Mouse (Mus musculus) cerebellum, adult 2 months (tissue): ENCODE data around the gene Fndc7. TPM values are rescaled to one million over a fixed set of nuclear protein-coding genes. Genes with fewer than 3 reads are reported as not detected.
A peak's percentile ranks its signal among the peaks of the same experiment; 100 is the strongest.
"Not testable (repeated sequence)": the region's sequence is repeated elsewhere in the genome, so short reads cannot be mapped to it uniquely, and the experiment has no call there.

Source experiments
- DNase-seq, 2 experiments: peaks; one replicate each; pipeline ENCODE4 v3.0.0; 2021
- H3K27ac ChIP-seq: fragments of 200-500 bp; 2 replicates; pipeline ENCODE4 v1.5.1; 2012; ENCODE audit warnings: low read length, control low read depth, inconsistent platforms; ENCODE audit not compliant: insufficient read depth
- H3K27me3 ChIP-seq: fragments of 200-500 bp; 2 replicates; pipeline ENCODE4 v1.6.1; 2012; ENCODE audit warnings: inconsistent platforms, mild to moderate bottlenecking, low read length, moderate library complexity; ENCODE audit not compliant: control insufficient read depth, insufficient read depth
- H3K4me1 ChIP-seq: fragments of 200-500 bp; 2 replicates; pipeline ENCODE4 v1.6.1; 2011; ENCODE audit warnings: low read length; ENCODE audit not compliant: control insufficient read depth, insufficient read depth
- H3K4me3 ChIP-seq: fragments of 200-500 bp; replicated peaks from 2 replicates; pipeline ENCODE3; 2011; ENCODE audit warnings: mild to moderate bottlenecking, low read depth, low read length, control low read depth; ENCODE audit not compliant: insufficient read depth
- CTCF ChIP-seq: fragments of 200-500 bp; IDR thresholded peaks from 2 replicates; pipeline ENCODE4 v1.5.1; 2011; ENCODE audit warnings: low read depth, mild to moderate bottlenecking, control low read depth, low read length, moderate library complexity, borderline replicate concordance; ENCODE audit not compliant: insufficient read depth
- POLR2A ChIP-seq: fragments of 200-500 bp; IDR thresholded peaks from 2 replicates; pipeline ENCODE4 v1.6.1; 2011; ENCODE audit warnings: low read length, control low read depth, borderline replicate concordance; ENCODE audit not compliant: insufficient read depth
- WGBS: fragments of 180-500 bp; shearing (Covaris S2); methylation state at CpG from one replicate; pipeline ENCODE4 v1.1.7; 2018; 5-methylcytosine and 5-hydroxymethylcytosine counted together
- polyA plus RNA-seq: library from polyadenylated mRNA; depleted of rRNA; stranded (reverse); fragments of >200 nt; gene quantifications from 2 replicates; pipeline ENCODE4 v1.2.3, GENCODE M21; 2012; rRNA removed

Fndc7 gene
- polyA plus RNA-seq, 1 experiment = 0.11 TPM

DNA sequence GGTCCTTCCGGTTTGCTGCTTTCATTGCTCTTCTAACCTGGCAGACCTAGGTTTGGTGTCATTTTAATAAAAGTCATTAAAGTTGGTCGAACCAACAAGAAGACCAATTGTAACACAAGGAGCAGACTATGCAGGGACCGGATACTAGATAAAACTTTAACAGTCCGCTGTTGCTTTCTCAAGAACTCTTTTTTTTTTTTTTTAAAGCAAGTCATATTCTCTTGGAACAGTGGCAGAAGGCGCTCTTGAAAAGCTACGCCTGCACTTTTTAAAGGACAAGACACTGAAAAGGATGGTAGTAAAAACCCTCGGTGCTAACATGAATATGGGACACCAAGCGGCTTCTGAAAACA is 50.2 kb downstream of the Fndc7 start:
- WGBS = 4% methylated on average over 8 of the region's 8 CpGs
- no peak for TF ChIP-seq CTCF
- no peak for TF ChIP-seq POLR2A
- Histone ChIP-seq H3K4me1 (0 out of 2 replicates have a peak, but pooled peaks cover 2% of the 10 kb centered on the region), H3K27me3 (no peaks in the 10 kb centered on the region), H3K27ac (peak overlapping the region; percentile 57; the same call in 1 of the 2 replicates), H3K4me3 (peak overlapping the region; percentile 86)
- DNase-seq = no peak

DNA sequence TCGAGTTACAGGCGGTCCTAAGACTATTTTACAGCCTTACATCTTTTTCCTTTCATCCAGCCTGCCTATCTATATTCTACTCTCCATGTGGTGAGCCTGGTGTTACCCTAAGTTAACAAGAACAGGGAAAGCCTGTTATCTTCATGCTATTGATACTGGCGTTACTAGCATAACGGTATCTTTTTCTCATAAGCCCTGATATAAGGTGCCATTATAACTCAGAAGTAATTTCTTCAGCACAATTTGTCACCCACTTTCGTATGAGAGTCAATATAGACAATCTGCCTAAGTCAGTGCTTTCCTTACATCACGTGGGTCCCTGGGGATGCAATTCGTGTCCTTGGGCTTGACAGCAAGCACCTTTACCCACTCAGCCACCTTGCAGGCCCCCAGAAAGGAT is 50.8 kb downstream of the Fndc7 start:
- TF ChIP-seq CTCF = no peak
- no peak for TF ChIP-seq POLR2A
- Histone ChIP-seq H3K27ac (no peak overlapping the region), H3K4me3 (peak overlapping the region; percentile 19), H3K4me1 (0 out of 2 replicates have a peak, but pooled peaks cover 2% of the 10 kb centered on the region), H3K27me3 (no peaks in the 10 kb centered on the region)
- 84% methylated on average over 7 of the region's 7 CpGs for WGBS
- no peak for DNase-seq

DNA sequence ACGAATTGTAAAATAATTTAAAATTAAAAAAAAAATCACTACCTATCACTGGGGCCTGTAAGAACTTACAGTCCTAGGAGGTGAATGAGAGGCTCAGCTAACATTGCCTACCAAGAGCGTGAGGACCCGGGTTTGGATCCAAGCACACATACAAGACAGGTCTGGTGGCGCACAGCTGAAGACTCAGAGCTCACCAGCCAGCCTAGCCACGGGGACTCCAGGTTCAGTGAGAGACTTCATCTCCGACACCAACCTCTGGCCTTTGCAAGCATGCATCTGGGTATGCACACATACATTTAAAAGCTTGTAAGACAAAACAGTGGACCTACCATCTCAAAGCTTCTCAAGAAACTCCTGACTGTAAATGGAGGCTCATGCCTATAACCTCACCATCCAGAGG is 52.9 kb downstream of the Fndc7 start:
- no peak for TF ChIP-seq CTCF
- TF ChIP-seq POLR2A = no peak
- 92% methylated on average over 6 of the region's 6 CpGs for WGBS
- H3K4me3 ChIP-seq = no peak overlapping the region
- H3K27ac ChIP-seq = no peak overlapping the region
- no peak for DNase-seq
- no peaks in the 10 kb centered on the region for H3K27me3 ChIP-seq
- H3K4me1 ChIP-seq = 0 out of 2 replicates have a peak, but pooled peaks cover 2% of the 10 kb centered on the region

DNA sequence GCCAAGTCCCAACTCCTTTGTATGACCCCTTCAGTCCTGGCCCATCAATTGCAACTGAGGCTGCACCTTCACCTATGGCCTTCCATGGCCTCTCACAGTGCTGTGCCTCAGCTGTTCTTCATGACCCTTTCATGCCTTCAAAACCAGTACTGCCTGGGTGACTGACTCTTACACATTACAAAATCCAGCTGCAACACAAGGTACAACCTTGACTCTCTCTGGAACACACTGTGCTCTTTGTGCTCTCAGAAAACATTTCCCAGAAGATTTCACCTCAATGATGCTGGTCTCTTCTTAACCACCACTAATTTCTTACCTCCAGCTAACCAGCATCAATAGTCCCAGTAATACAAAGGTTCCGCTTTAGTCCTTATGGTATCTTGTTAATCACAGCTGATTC is 56.1 kb downstream of the Fndc7 start:
- WGBS = 100% methylated on average over 1 of the region's 1 CpGs

DNA sequence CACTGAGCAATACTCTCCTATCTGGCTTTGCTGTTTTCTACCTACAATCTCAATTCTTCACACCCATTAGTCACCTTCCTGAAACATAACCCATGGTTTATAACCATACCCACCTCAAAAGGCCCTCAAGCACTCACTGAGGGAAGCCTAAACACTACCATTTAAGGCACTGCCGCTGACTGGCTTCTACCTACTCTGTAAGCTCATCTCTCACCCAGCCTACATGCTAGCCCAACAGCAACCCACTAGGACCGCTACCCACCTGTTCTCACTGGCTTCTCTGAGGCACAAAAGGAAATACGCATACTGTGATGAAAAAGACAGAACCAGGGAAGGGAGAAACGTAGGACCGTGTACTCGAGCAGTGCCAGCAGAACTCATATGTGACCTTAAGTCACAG is 58.1 kb downstream of the Fndc7 start:
- H3K27me3 ChIP-seq = no peaks in the 10 kb centered on the region
- DNase-seq = no peak
- no peaks in the 10 kb centered on the region for H3K4me1 ChIP-seq
- TF ChIP-seq CTCF (no peak), POLR2A (no peak)
- H3K27ac ChIP-seq = no peak overlapping the region
- WGBS = 92% methylated on average over 6 of the region's 6 CpGs
- H3K4me3 ChIP-seq = no peak overlapping the region

More for the DNA sequence above, 56.1 kb downstream of the Fndc7 start:
- H3K27me3 ChIP-seq, H3K4me1 ChIP-seq, DNase-seq, H3K4me3 ChIP-seq, H3K27ac ChIP-seq: not testable (repeated sequence)

DNA sequence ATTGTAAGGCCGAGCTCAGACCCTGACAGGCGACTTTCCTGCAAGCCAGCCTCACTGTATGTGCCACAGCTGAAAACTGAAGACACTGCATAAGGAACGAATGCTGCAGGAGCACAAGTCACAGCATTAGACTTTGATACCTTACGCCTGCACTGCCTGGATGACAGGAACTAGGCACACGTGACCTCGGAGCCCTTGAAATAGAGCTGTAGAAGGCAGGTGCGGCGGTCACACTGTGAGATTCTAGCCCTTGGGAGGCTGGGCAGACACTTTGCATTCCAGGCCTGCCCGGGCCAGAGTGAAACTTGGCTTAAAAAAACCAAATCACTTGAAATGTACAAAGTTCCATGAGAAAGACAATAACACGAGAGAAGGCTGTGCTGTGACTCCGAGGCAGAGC is 59.3 kb downstream of the Fndc7 start:
- Histone ChIP-seq H3K4me1 (no peaks in the 10 kb centered on the region), H3K27ac (no peak overlapping the region), H3K27me3 (no peaks in the 10 kb centered on the region), H3K4me3 (no peak overlapping the region)
- 80% methylated on average over 11 of the region's 11 CpGs for WGBS
- TF ChIP-seq CTCF = no peak
- TF ChIP-seq POLR2A = no peak
- DNase-seq = no peak

DNA sequence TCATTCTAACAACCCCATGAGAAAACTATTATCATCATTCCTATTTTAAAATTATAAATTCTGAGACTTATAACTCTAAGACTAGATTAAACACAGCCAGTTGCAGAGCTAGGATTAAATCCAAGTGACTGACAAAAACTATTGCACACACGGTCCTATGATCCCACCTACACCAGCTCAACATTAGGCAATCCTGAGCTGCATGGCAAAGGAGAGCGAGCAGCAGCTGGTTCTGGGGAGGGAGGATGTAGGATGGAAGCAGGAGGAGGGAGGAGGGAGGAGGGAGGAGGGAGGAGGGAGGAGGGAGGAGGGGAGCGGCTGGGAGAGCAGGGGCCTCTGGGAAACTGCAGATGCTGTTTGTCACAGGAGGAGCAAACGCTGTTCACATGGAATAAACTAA is 74.2 kb downstream of the Fndc7 start:
- WGBS = 67% methylated on average over 4 of the region's 4 CpGs
- DNase-seq = no peak
- peaks cover 5% of the 10 kb centered on the region; the same call in 1 of the 2 replicates for H3K4me1 ChIP-seq
- no peaks in the 10 kb centered on the region for H3K27me3 ChIP-seq
- no peak for TF ChIP-seq POLR2A
- no peak for TF ChIP-seq CTCF
- no peak overlapping the region for H3K27ac ChIP-seq
- no peak overlapping the region for H3K4me3 ChIP-seq

DNA sequence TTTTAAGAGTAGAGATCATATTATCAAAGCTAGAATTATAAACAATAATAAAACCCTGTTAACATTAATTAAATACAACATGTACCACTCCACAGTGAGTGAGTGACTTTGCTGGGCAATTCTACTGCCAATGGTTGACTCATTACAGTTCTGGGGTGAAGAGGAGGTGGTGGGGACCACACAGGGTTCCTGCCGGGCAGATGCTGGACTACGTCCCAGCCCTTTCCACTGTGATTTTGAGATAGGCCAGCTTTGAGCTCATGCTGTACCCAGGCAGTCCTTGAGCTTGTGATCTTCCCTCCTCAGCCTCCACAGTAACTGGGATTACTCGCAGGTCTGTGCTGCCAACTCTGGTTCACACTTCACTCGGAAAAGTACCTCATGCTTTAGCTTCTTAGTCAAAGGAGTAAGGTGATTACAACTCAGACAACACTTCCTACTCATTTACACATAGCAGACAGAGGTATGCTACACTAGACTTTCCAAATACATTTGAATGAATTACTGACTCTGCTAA is 79.0 kb downstream of the Fndc7 start:
- 31% methylated on average over 4 of the region's 4 CpGs for WGBS
- H3K4me1 ChIP-seq = peaks cover 5% of the 10 kb centered on the region; the same call in 1 of the 2 replicates

DNA sequence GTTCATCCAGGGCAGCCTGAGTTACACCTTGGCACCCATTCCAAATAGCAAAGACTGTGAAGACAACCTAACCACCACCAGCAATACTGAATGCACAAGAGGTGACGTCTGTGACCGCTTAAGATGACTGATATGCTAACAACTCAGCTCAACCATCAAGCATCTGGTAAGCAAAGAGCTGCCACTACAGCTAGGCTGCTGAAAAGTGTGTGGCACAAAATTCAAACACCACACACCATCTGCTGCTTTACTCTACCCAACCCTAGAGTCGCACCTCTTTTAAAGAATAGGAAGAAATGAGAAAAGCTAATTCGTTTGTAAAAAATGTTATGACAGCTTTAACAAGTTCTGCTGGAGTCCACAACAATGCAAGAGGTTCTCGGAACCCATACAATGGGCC is 84.2 kb downstream of the Fndc7 start:
- 85% methylated on average over 5 of the region's 5 CpGs for WGBS
- TF ChIP-seq POLR2A = no peak
- no peak for TF ChIP-seq CTCF
- H3K4me3 ChIP-seq = no peak overlapping the region
- no peaks in the 10 kb centered on the region for H3K4me1 ChIP-seq
- DNase-seq = no peak
- no peak overlapping the region for H3K27ac ChIP-seq
- H3K27me3 ChIP-seq = no peaks in the 10 kb centered on the region

More for the DNA sequence above, 79.0 kb downstream of the Fndc7 start:
- Histone ChIP-seq H3K27me3 (no peaks in the 10 kb centered on the region), H3K4me3 (no peak overlapping the region), H3K27ac (no peak overlapping the region)
- DNase-seq = peak in 1 of 2 experiments; percentile 7
- no peak for TF ChIP-seq CTCF
- TF ChIP-seq POLR2A = no peak

Other genes starting within 250 kb of the Fndc7 start
- gene Clcc1, start 236.1 kb downstream of the Fndc7 start, polyA plus RNA-seq = 47.2 and 52.2 TPM in 2 replicates
- 7.8 and 9.3 TPM in 2 replicates for gene Gpsm2, start 167.7 kb downstream of the Fndc7 start, polyA plus RNA-seq
- gene Aknad1, start 150.3 kb downstream of the Fndc7 start, polyA plus RNA-seq = not detected in 2 replicates
- gene Stxbp3, start 49.5 kb downstream of the Fndc7 start, polyA plus RNA-seq = 32.2 and 32.5 TPM in 2 replicates
- 119 and 121 TPM in 2 replicates for gene Prpf38b, start 21.7 kb upstream of the Fndc7 start, polyA plus RNA-seq
- 1.0 and 1.3 TPM in 2 replicates for gene Henmt1, start 49.9 kb upstream of the Fndc7 start, polyA plus RNA-seq
- 0.88 and 1.0 TPM in 2 replicates for gene Gm9857, start 50.4 kb upstream of the Fndc7 start, polyA plus RNA-seq
- gene Fam102b, start 137.6 kb upstream of the Fndc7 start, polyA plus RNA-seq = 13.8 and 14.3 TPM in 2 replicates
- not detected in 2 replicates for gene Slc25a54, start 190.5 kb upstream of the Fndc7 start, polyA plus RNA-seq
- 1.0 TPM in 2 replicates for gene Slc25a24, start 233.1 kb upstream of the Fndc7 start, polyA plus RNA-seq